Mouse (Mus musculus): ENCODE data around the gene Tnxb.

The Tnxb gene

DNA sequence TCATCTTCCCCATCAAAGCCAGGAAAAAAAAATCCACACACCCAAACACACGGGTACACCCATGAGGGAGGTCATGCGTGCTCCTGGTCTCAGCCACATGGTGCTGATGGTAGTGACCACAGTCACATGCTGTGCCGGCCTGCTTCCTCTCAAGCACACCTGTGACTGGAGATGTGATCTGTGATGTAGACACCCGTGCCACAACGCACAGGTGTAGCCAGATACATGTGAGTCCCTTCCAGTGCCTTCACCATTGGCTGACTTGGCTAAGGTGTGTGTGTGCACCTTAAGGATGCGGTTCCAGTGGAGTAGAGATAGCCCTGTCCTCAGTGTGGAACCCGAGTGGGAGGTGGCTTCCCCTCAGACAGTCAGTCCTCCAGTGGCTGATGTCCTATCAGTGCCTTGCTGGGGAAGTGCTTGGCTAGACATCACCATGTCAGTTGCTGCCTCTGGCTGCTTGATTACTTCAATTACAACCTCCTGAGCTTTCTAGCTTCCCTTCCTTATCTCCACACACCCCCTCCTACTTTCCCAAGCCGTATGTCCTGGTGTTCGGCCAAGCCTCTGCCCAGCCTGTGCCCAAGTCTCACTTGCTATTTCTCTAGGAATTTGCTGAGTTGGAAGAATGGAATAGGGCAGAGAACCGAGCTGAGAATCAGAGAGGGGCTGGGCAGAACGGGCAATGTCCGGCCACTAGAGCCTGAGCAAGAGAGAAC is 11.0 kb upstream of the Tnxb start:
- DNase-seq (ENCODE audit: low spot score in 2 of 2) = no peak

DNA sequence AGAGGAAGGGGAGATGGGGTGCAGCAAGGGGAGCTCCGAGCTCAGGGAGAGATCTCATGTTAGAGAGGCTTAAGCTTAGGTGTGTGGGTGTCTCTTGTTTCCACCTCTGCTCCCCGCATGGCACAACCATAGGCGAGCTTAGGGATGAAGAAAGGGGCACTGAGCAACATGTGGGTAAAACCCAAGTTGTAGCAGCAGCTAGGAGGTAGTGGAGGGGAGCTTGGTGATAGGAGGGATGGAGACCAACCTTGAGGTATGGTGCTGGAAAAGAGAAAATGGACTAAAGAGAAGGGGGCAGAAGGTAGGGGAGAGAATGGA is 10.5 kb upstream of the Tnxb start:
- DNase-seq (ENCODE audit: low spot score in 2 of 2) = no peak

DNA sequence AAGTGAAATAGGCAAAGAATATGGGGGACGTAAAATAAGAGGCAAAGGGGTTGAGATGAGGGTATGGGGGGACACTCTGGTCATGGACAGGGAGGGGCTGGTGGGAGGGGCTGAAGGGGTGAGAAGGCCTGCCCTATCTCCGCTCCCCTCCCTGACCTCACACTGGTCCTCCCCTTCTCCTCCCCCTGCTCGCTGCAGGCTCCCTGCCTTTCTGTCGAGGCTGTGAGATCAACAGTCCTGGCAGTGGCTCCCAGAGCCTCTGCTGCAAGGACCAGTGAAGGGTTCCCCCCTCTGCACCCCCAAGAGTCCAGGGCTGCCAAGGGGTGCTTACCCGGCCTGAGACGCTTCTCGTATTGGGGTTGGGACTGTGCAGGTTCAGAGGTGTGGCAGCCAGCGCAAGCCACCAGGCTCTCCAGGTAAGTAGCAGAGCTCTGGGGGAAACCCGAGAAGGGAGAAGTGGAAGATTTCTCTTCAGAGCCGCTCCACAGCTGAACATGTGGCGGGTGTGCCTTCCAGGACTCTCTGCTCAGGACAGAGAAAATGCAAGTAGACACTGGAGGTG is 10.0 kb upstream of the Tnxb start:
- no peak for DNase-seq (ENCODE audit: low spot score in 2 of 2)

DNA sequence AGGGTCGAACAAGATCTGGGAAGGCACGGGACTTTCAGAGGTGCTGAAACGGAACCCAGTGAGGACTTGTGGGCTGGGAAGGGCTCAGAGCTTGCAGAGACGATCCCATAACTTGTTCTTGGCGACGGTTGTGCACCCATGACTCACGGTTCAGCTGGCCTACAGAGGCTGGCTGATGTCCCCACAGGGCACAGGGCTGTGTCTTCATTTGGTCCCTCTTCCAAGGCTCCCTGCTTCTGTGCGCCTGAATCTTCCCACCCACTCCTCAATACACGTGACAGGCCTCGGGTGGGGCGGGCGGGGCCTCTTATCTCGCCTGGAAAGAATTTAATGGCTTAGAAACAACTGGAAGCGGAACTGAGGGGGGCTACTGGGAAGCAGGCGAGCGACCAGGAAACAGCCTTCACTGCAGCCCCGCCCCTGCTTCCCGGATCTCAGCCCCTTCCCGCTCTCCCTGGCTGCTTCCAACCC is 9.2 kb upstream of the Tnxb start:
- DNase-seq (ENCODE audit: low spot score in 2 of 2) = no peak

DNA sequence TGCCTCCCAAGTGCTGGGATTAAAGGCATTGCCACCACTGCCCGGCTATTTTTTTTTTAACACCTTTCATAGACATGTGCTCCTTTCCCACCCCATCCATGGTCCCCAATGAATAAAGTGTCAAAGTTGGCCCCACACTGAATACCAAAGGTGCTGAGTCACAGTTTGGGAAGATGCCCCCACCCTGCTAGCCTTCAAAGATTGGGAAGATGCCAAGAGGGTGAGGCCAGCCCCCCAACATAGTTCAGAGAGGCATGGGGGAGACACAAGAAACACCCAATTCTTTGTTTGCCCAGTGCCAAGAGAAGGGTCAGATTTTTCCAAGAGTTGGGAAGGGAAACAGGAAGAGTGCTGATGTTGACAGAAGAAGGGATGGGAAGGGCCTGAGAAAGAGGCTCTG is 7.9 kb upstream of the Tnxb start:
- no peak for DNase-seq (ENCODE audit: low spot score in 2 of 2)

DNA sequence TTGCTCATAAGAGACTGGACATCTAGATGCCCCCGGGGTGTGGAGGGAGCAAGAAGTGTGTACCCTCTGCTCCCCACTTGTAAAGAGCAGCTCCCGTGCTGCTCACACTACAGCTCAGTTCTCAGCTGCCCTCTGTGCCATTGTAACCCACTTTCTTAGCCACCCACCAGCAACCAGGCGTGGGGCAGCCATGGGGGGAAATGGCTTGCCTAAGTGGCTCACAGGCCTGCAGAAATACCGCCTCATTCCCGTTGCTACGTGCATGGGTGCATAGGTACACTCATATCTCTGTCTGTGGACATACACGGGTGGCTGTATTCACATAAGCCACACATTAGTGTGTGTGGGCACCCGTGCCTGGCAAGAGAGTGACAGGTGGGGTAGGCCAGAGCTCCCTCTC is 7.4 kb upstream of the Tnxb start:
- no peak for DNase-seq (ENCODE audit: low spot score in 2 of 2)

DNA sequence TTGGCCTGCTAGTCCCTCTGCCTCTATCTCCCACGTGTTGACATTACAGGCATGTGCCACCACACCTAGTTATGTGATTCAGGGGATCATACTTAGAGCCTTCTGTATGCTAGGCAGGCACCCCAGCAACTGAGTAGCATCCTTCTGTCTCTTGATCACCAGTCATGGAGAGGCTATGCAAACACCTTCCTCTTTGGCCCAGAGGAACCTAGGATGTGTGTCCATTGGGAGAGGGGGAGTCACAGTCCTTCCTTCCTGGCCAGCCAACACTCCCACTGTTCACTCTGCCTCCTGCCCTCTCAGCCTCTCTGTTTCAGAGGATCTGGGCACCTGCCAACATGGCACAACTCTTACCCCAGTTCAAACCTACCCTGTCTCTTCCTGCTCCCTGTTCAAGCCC is 6.8 kb upstream of the Tnxb start:
- DNase-seq (ENCODE audit: low spot score in 2 of 2) = no peak

DNA sequence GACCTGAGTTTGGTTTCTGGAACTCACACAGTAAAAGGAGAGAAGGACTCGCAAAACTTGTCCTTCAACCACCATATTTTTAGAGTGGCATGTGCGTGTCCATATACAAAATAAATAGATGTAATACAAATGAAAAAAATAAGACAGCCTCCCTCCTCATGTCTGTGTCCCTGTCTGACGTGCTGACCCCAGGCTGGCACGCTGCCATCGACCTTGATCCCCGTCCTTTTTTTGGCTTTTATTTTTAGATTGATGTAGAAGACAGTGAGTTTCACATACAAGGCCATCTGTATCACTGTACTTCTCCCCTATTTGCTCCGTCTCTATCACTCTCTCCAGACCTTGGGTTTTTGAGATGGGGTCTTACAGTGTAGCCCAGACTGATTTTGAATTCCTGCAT is 5.9 kb upstream of the Tnxb start:
- no peak for DNase-seq (ENCODE audit: low spot score in 2 of 2)

DNA sequence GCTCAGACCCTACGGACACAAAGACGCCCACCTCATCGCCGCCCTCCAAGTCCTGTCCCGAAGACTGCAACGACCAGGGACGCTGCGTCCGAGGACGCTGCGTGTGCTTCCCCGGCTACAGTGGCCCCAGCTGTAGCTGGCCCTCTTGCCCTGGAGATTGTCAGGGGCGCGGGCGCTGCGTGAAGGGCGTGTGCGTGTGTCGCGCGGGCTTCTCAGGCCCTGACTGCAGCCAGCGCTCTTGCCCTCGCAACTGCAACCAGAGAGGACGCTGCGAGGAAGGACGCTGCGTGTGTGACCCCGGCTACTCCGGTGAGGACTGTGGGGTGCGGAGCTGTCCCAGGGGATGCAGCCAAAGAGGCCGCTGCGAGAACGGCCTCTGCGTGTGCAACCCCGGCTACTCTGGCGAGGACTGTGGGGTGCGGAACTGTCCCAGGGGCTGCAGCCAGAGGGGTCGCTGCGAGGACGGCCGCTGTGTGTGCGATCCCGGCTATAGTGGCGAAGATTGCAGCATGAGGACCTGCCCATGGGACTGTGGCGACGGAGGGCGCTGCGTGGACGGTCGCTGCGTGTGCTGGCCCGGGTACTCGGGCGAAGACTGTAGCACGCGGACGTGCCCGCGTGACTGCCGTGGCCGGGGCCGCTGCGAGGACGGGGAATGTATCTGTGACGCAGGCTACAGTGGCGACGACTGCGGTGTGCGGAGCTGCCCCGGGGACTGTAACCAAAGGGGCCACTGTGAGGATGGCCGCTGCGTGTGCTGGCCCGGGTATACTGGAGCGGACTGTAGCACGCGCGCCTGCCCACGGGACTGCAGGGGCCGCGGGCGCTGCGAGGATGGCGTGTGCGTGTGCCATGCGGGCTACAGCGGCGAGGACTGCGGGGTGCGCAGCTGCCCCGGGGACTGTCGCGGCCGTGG is 1.1 kb downstream of the Tnxb start:
- no peak for DNase-seq (ENCODE audit: low spot score in 2 of 2)

DNA sequence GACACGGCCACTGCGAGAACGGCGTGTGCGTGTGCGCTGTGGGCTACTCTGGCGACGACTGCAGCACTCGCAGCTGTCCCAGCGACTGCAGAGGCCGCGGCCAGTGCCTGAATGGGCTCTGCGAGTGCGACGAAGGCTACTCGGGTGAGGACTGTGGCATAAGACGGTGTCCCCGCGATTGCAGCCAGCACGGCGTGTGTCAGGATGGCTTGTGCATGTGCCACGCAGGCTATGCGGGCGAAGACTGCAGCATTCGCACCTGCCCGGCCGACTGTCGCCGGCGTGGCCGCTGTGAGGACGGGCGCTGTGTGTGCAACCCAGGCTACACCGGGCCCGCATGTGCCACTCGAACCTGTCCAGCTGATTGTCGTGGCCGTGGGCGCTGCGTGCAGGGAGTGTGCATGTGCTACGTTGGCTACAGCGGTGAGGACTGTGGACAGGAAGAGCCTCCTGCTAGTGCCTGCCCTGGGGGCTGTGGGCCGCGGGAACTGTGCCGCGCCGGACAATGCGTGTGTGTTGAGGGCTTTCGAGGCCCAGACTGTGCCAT is 2.0 kb downstream of the Tnxb start:
- DNase-seq (ENCODE audit: low spot score in 2 of 2) = no peak

DNA sequence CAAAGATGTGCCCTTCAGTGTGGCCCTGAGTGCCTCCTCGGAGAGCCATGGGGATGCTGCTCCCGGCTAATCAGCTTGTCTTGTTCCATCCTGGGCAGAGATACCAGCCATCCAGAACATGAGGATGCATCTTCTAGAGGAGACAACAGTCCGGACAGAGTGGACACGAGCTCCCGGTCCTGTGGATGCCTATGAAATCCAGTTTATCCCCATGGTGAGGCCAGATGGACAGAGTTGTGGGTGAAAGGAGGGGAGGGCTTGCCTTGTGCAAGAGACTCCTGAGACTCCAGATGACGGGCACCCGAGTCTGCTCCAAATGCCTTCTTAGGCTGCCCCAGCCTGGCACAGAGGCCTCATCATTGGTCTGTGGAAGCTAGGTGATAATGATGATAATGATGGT is 2.8 kb downstream of the Tnxb start:
- DNase-seq (ENCODE audit: low spot score in 2 of 2) = no peak

DNA sequence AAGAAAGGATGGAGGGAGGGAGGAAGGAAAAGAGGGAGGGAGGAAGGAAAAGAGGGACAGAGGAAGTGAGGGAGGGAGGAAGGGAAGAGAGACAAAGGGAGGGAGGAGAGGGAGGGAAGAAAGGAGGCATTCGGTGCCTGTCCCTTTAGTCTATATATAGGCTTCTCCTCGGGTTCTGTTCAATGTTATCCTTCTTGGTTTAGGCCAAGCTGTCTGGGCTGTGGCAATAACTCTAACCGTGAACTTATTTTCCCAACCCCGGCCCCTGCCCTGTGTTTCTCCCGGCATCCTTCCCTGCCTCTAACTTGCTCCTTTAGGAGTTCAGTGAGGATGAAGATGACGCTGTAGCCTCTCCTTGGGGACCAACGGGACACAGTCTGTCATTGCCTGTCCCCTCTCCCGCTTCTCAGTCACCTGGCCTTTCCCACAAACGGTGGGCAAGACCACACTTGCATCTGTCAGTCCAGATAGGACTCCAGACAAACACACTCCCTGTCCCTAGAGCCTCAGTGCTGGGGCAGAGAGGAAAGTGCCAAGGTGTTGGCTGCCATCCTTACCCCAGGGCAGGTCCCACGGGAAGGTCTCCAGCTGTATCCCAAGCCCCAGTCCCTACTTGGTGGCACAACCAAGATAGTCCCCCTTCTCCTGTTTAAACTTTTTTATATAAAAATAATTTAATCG is 4.3 kb downstream of the Tnxb start:
- DNase-seq (ENCODE audit: low spot score in 2 of 2) = no peak

DNA sequence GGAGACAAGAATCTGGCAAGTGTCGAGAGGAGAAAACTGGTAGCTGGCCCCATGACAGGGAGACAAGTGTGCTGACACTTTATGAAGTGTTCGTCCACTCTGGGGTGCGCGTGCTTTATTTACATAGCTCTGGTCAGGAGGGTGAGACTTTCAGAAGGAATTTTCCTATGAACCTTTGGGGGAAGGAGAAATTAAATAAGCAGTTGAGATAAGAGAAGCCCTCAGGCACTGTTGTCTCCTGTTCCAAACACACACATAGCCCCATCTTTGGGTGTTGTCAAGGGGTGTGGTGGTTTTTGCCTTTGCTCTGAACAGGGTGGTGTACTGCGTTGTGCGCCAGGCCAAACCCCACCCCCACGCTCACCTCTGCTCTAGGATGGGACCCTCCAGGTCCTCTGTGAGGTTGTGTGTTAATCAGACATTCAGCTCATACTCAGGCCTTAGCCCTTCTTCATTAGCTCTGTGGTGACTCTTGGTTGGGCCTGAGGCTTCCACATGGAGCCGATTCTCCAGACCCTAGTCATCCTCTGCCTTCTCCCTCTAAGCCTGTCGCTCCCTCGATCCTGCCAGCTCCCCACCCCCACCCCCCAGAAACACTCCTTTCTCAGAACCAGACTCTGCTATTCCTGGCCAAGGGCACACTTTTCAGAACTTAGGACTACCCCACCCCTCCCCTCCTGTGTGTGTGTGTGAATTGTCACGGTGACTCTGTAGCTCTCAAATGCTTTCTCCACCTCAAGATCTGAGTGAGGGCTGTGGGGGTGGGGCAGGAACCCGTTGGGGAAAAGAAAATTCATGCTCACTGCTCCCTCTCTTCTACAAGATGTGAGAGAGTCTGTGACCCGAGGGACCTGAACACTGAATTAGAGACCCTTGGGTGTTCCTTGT is 5.1 kb downstream of the Tnxb start:
- DNase-seq (ENCODE audit: low spot score in 2 of 2) = no peak

DNA sequence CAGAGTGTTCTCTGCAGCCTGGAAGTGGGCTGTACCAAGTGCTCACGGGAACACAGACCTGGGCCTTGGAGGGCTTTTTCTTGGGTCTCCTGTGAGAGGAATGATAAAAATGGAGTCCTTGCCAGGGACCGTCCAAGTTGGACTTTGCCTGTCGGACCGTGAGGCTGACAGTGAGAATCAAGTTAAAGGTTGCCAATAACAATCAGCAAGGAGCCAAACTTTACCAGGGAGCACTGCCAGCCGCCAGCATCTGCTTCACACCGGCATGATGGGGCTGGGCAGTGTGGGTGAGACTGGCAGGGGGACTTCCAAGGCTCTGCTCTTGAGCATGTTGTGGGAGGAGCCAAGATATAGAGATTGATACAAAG is 5.7 kb downstream of the Tnxb start:
- no peak for DNase-seq (ENCODE audit: low spot score in 2 of 2)

DNA sequence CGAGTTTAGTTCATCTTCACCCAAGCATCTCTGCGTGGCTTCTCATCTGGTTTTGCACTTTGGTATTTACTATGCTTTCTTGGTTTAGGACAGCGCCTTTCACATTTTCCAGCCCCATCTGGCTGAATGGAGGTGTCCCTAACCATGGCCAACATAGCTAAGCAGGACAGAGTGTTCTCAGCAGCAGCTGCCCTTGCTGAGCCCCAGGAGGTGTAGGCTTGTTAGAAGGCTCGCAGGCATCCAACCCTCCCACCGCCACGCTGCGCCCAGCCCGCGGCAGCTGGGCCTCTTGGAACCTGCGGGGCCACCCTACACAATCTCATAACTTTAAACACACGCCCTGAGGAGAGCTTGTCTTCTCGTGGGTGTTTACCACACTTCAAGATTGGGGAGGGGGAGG is 6.3 kb downstream of the Tnxb start:
- no peak for DNase-seq (ENCODE audit: low spot score in 2 of 2)

DNA sequence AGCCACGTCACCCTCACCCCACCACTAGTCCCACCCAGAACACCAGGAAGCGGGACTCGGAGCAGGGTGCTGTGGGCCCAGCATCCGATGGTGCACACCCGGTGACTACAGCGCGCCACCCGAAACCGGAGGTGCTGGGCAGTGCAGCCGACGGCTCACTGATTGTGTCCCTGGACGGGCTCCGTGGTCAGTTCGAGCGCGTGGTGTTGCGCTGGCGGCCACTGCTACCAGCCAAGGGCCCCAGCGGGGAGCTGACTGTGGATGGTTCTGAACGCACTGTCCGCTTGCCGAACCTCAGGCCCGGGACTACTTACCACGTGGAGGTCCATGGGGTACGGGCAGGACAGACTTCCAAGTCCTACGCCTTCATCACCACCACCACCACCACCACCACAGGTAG is 9.9 kb downstream of the Tnxb start:
- no peak for DNase-seq (ENCODE audit: low spot score in 2 of 2)

DNA sequence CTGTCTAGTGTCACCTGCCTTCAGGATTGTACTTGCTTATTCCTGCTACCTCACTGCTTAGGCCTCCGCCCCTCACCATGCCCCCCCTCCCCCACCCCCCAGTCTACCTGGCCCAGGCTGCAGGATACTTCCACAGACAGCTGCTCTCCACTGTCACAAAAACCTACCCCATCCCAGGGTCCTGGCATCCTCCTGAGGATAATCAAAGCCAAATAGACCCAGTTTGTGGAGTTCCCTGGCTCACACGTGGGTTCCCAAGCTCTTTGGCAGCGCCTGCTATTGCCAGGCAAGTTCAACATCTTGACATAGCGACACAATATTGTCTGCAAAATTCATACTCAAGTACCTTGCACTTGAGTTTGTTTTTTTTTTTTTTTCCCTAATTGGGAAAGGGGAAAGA is 10.3 kb downstream of the Tnxb start:
- no peak for DNase-seq (ENCODE audit: low spot score in 2 of 2)

DNA sequence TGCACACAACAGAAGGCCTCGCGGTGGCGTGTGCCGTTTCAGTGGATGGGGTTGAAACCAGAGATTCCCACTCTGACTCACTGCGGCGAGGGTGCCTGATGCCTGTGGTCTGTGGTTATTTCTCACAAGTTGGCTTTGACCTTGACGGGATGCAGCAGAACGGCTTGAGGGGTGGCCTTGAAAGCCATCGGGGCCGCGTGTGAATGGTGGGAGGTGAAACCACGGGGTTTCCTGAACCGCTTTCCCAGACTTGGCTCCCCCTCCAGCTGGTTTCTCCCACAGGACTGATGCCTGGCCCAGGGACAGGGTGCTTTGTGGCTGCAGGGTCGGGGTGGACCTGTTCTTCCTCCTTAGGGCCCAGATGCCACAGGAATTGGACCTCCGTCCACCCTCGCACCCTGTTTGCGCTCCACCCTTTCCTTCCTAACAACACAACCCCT is 10.8 kb downstream of the Tnxb start:
- no peak for DNase-seq (ENCODE audit: low spot score in 2 of 2)

DNA sequence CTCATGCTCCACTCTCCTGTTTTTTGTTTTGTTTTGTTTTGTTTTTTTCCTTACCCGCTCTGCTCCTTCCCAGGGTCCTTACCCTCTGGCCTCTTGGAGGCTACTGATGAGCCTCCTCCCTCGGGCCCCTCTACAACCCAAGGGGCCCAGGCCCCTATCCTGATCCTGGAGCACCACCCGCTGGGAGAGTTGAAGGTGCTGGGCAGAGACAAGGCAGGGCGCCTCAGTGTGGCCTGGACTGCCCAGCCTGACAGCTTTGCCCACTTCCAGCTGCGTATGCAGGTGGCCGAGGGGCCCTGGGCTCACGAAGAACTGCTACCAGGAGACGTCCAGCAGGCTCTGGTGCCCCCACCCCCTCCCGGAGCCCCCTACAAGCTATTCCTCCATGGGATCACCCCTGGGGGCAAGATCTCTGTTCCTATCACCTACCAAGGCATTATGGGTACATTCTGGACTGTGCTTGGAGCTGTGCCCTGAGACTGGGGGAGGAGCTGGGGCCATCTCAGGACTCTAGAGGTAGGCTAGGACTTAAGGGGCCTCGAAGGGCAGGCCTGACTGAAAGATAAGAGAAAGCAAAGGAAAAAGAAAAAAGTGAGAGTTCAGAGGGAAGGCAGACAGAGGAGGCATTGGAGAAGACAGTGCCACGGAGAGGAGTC is 11.7 kb downstream of the Tnxb start:
- DNase-seq (ENCODE audit: low spot score in 2 of 2) = no peak

DNA sequence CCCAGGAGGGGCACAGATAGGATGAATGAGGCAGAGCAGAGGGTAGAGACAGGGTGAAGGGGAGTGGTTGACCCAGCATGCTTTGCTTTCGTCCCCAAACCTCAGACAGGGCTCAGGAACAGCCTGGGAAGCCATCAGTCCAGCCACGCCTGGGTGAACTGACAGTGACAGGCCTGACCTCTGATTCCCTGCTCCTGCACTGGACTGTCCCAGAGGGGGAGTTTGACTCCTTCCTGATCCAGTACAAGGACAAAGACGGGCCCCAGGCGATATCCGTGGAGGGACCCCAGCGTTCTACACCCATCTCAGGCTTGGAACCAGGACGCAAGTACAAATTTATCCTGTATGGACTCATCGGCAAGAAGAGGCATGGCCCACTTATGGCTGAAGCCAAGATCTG is 12.8 kb downstream of the Tnxb start:
- no peak for DNase-seq (ENCODE audit: low spot score in 2 of 2)

Data from frontal cortex, postnatal 36 days (tissue).